Mouse (Mus musculus): ENCODE results near the gene Sufu.

DNA sequence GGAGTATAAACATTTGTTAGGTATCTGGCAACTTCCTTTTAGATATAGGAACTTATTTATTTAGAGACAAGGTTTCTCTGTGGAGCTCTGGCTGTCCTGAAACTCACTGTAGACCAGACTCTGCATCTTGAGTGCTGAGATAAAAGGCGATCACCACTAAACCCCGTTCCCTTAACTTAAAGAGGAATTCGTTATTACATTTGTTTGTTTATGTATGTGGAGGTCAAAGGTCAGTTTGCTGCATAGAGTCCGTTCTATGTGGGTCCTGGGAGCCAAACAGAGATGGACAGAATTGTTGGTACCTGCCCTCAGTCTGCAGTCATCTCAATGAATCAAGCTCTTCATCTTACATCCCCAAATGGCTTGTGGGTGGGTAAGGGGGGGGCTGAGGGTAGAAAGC lies 20.8 kb upstream of the Sufu start:
- TF ChIP-seq CTCF (IDR thresholded peaks at IDR 0.05), result no peak
- no peak for TF ChIP-seq EP300 (IDR thresholded peaks at IDR 0.05; ENCODE audit: insufficient read depth, low read depth, low read length)
- no peak for TF ChIP-seq POLR2A (IDR thresholded peaks at IDR 0.05; ENCODE audit: insufficient read depth, low read depth, low read length)

All from heart, adult 2 months (tissue).